ENCODE assay signal across 20 mouse cellular contexts in genomic region chr1:191947796-191948195, GRCm38 (mm10).
"Had no signal": no experiment of that assay in that cellular context is flagged by ENCODE, and none has a peak within 500 bp of the region (broad histone marks: within the 10 kb centered on the region; RNA-seq: fewer than 3 reads in every experiment).

No protein-coding gene starts in this region.

- DNase-seq: kidney, adult 18-20 months; layer of hippocampus, adult 9-11 months; liver; lung, adult 18-20 months; lung, postnatal 14 days; midbrain, embryonic 14.5 days; thymus, adult 18-20 months; thymus, postnatal 36 days had no signal

- H3K9me3 ChIP-seq: limb, embryonic 10.5 days; limb, embryonic 13.5 days; liver, embryonic 12.5 days; liver, embryonic 15.5 days; lung, embryonic 15.5 days; midbrain, embryonic 10.5 days; neural tube, embryonic 12.5 days; neural tube, embryonic 15.5 days had no signal

- H3K27me3 ChIP-seq: limb, embryonic 13.5 days; lung, embryonic 15.5 days; neural tube, embryonic 12.5 days; neural tube, embryonic 15.5 days had no signal

- H3K4me1 ChIP-seq: limb, embryonic 13.5 days; lung, embryonic 15.5 days; neural tube, embryonic 12.5 days; neural tube, embryonic 15.5 days had no signal

- H3K4me2 ChIP-seq: limb, embryonic 13.5 days; liver, embryonic 12.5 days; liver, embryonic 15.5 days; lung, embryonic 15.5 days; neural tube, embryonic 12.5 days; neural tube, embryonic 15.5 days had no signal

- H3K27ac ChIP-seq: kidney, postnatal 0 days; layer of hippocampus, adult 2 months; limb, embryonic 10.5 days; limb, embryonic 13.5 days; liver, embryonic 12.5 days; liver, embryonic 15.5 days; lung, embryonic 15.5 days; macrophage; midbrain, embryonic 10.5 days; neural tube, embryonic 12.5 days; neural tube, embryonic 15.5 days had no signal

- H3K36me3 ChIP-seq: limb, embryonic 10.5 days; limb, embryonic 13.5 days; liver, embryonic 12.5 days; liver, embryonic 15.5 days; lung, embryonic 15.5 days; midbrain, embryonic 10.5 days; neural tube, embryonic 12.5 days; neural tube, embryonic 15.5 days had no signal

- ATAC-seq: liver, embryonic 12.5 days had no signal

- H3K9ac ChIP-seq: limb, embryonic 13.5 days; liver, embryonic 12.5 days; liver, embryonic 15.5 days; lung, embryonic 15.5 days; neural tube, embryonic 12.5 days; neural tube, embryonic 15.5 days had no signal

- H3K4me3 ChIP-seq: layer of hippocampus, adult 2 months; limb, embryonic 10.5 days; limb, embryonic 13.5 days; liver, embryonic 12.5 days; liver, embryonic 15.5 days; lung, embryonic 15.5 days; megakaryocyte, embryonic 14.5 days; midbrain, embryonic 10.5 days; neural tube, embryonic 12.5 days; neural tube, embryonic 15.5 days had no signal
